ENCODE assay signal across 8 mouse cellular contexts in genomic region chr2:11776415-11776814, GRCm38 (mm10). TPM values are rescaled to one million over a fixed set of nuclear protein-coding genes. Genes with fewer than 3 reads are reported as not detected.
DNase-seq lines count a peak whose midpoint lies in the region; ATAC-seq and TF ChIP-seq lines count a peak whose summit lies in the region.

No protein-coding gene starts in this region.

- no peaks in the 10 kb centered on the region for H3K27me3 ChIP-seq in heart, embryonic 10.5 days (ENCODE audit: insufficient read depth, poor library complexity, severe bottlenecking)
- no peaks in the 10 kb centered on the region for H3K27me3 ChIP-seq in C2C12 (ENCODE audit: control insufficient read depth, insufficient read depth, insufficient read length)
- no peaks in the 10 kb centered on the region for H3K27me3 ChIP-seq in forebrain, embryonic 14.5 days (replicated peaks; ENCODE audit: control insufficient read depth, insufficient read depth, low read length)
- no peaks in the 10 kb centered on the region for H3K27me3 ChIP-seq in liver, embryonic 15.5 days

- 52% methylated on average over 8 of the region's 8 CpGs for WGBS in heart, embryonic 10.5 days
- 60% methylated on average over 8 of the region's 8 CpGs for WGBS in forebrain, embryonic 14.5 days
- 20% methylated on average over 8 of the region's 8 CpGs for WGBS in liver, embryonic 15.5 days (ENCODE audit: insufficient replicate concordance)

- H3K27ac ChIP-seq in heart, embryonic 10.5 days = peak overlapping the region; percentile 96
- no peak overlapping the region for H3K27ac ChIP-seq in forebrain, embryonic 14.5 days (ENCODE audit: low read depth, low read length)
- H3K27ac ChIP-seq in liver, embryonic 15.5 days (replicated peaks) = 0 out of 2 replicates have a peak overlapping the region, but pooled peaks have one; percentile 64

- H3K4me3 ChIP-seq in heart, embryonic 10.5 days = peak overlapping the region; percentile 88
- H3K4me3 ChIP-seq in C2C12 (ENCODE audit: insufficient read depth, poor library complexity, severe bottlenecking) = peak overlapping the region; percentile 86
- H3K4me3 ChIP-seq in forebrain, embryonic 14.5 days (ENCODE audit: low read depth, low read length) = peak overlapping the region; percentile 84
- H3K4me3 ChIP-seq in liver, embryonic 15.5 days (replicated peaks) = peak overlapping the region; percentile 87

- H3ac ChIP-seq in C2C12 (ENCODE audit: control insufficient read depth, insufficient read length, low read depth) = no peak overlapping the region

- H3K79me3 ChIP-seq in C2C12 (ENCODE audit: low read depth) = peaks cover 27% of the 10 kb centered on the region

- DNase-seq in heart, embryonic 10.5 days (ENCODE audit: low spot score) = no peak
- DNase-seq in heart, adult 8-10 months (ENCODE audit: low spot score) = no peak
- no peak for DNase-seq in forebrain, embryonic 14.5 days (ENCODE audit: low spot score)
- no peak for DNase-seq in adrenal gland, postnatal 36 days
- DNase-seq in cerebellum, adult 11-12 months = no peak
- DNase-seq in adrenal gland, adult 2 months = no peak

- TF ChIP-seq CTCF in C2C12 (IDR thresholded peaks at IDR 0.05; ENCODE audit: control insufficient read depth, insufficient read depth, insufficient read length) = no peak

- ATAC-seq in forebrain, embryonic 14.5 days = no peak
- no peak for ATAC-seq in liver, embryonic 15.5 days (ENCODE audit: insufficient read depth)

- H3K9me3 ChIP-seq in heart, embryonic 10.5 days = no peaks in the 10 kb centered on the region
- no peaks in the 10 kb centered on the region for H3K9me3 ChIP-seq in forebrain, embryonic 14.5 days (replicated peaks; ENCODE audit: control insufficient read depth, low read length)
- H3K9me3 ChIP-seq in liver, embryonic 15.5 days (replicated peaks) = no peaks in the 10 kb centered on the region

- H3K79me2 ChIP-seq in C2C12 (ENCODE audit: control insufficient read depth, insufficient read depth) = peaks cover 67% of the 10 kb centered on the region

- peak overlapping the region; percentile 81 for H3K4me2 ChIP-seq in forebrain, embryonic 14.5 days (ENCODE audit: low read length)
- peak overlapping the region; percentile 99 for H3K4me2 ChIP-seq in liver, embryonic 15.5 days

- peak overlapping the region; percentile 83; the same call in 1 of the 2 replicates for H3K9ac ChIP-seq in forebrain, embryonic 14.5 days (ENCODE audit: low read length)
- H3K9ac ChIP-seq in liver, embryonic 15.5 days = peak overlapping the region; percentile 77

- peaks cover 22% of the 10 kb centered on the region for H3K4me1 ChIP-seq in heart, embryonic 10.5 days
- H3K4me1 ChIP-seq in forebrain, embryonic 14.5 days (ENCODE audit: control insufficient read depth, insufficient read depth, low read length) = peaks cover 17% of the 10 kb centered on the region
- peaks cover 35% of the 10 kb centered on the region for H3K4me1 ChIP-seq in liver, embryonic 15.5 days (replicated peaks)

- H3K36me3 ChIP-seq in heart, embryonic 10.5 days = peaks cover 17% of the 10 kb centered on the region
- peaks cover 18% of the 10 kb centered on the region for H3K36me3 ChIP-seq in C2C12 (ENCODE audit: control insufficient read depth, insufficient read depth)
- peaks cover 9% of the 10 kb centered on the region for H3K36me3 ChIP-seq in forebrain, embryonic 14.5 days (ENCODE audit: control insufficient read depth, insufficient read depth, low read length)
- H3K36me3 ChIP-seq in liver, embryonic 15.5 days (replicated peaks) = peaks cover 7% of the 10 kb centered on the region; the same call in 1 of the 2 replicates

TF ChIP-seq in C2C12, 6 proteins besides CTCF, POLR2A, EP300 and RAD21:
- TF ChIP-seq USF1 (IDR thresholded peaks at IDR 0.05; ENCODE audit: low read depth) (no peak), CEBPB (IDR thresholded peaks at IDR 0.05; ENCODE audit: low read depth) (no peak), MAX (IDR thresholded peaks at IDR 0.05) (no peak), FOSL1 (IDR thresholded peaks at IDR 0.05; ENCODE audit: insufficient read depth, low read length, poor library complexity, severe bottlenecking) (no peak), MYOD1 (IDR thresholded peaks at IDR 0.05; ENCODE audit: control insufficient read depth, insufficient read length, low read depth) (no peak), MYOG (IDR thresholded peaks at IDR 0.05; ENCODE audit: control insufficient read depth, extremely low read depth, insufficient read length) (no peak)

RNA-seq across cellular contexts. Expression of gene Fbh1, which starts 1.0 kb away (rescaled TPM):
- 102 and 127 TPM in 2 replicates for polyA plus RNA-seq in heart, embryonic 10.5 days (2016; fragmentation: Nextera tagmentation; extraction: Ambion mirVana)
- total RNA-seq in heart, adult 8-10 months (2022) = 10 to 100 TPM; 58.5 to 74.7 (median 69.2) TPM
- 32.0 TPM for polyA plus RNA-seq in C2C12 (2012; fragmentation: generic; extraction: Trizol)
- 119 and 137 TPM in 2 replicates for polyA plus RNA-seq in forebrain, embryonic 14.5 days (2014; fragmentation: Nextera tagmentation; extraction: Ambion mirVana)
- polyA plus RNA-seq in liver, embryonic 15.5 days (2015; fragmentation: Nextera tagmentation; extraction: Ambion mirVana) = 24.7 and 27.5 TPM in 2 replicates
- 10 to 100 TPM; 82.2 to 84.3 TPM for total RNA-seq in adrenal gland, postnatal 36 days (2021)
- total RNA-seq in adrenal gland, adult 2 months (2021) = 10 to 100 TPM; 52.9 to 80.8 TPM
- 32.1 and 42.5 TPM in 2 replicates for polyA plus RNA-seq in adrenal gland, adult 2 months (2012; rRNA removed)

RNA-seq across cellular contexts. Expression of gene Ankrd16, which starts 1.3 kb away (rescaled TPM):
- 37.9 and 38.5 TPM in 2 replicates for polyA plus RNA-seq in heart, embryonic 10.5 days (2016; fragmentation: Nextera tagmentation; extraction: Ambion mirVana)
- 10 to 100 TPM; 14.7 to 20.6 (median 19.1) TPM for total RNA-seq in heart, adult 8-10 months (2022)
- 8.0 TPM for polyA plus RNA-seq in C2C12 (2012; fragmentation: generic; extraction: Trizol)
- polyA plus RNA-seq in forebrain, embryonic 14.5 days (2014; fragmentation: Nextera tagmentation; extraction: Ambion mirVana) = 23.7 and 24.8 TPM in 2 replicates
- polyA plus RNA-seq in liver, embryonic 15.5 days (2015; fragmentation: Nextera tagmentation; extraction: Ambion mirVana) = 8.7 and 10.9 TPM in 2 replicates
- 10 to 100 TPM; 28.0 to 35.2 TPM for total RNA-seq in adrenal gland, postnatal 36 days (2021)
- 10 to 100 TPM; 24.3 to 32.5 TPM for total RNA-seq in adrenal gland, adult 2 months (2021)
- 39.6 and 41.2 TPM in 2 replicates for polyA plus RNA-seq in adrenal gland, adult 2 months (2012; rRNA removed)
